Mouse (Mus musculus): ENCODE measurements around the gene Lamc1.

- TF ChIP-seq EP300 (IDR thresholded peaks at IDR 0.05) (no peak), CTCF (IDR thresholded peaks at IDR 0.05) (no peak)
Observed at GRCm38 (mm10) chr1:153316956-153317355, 15.6 kb downstream of the Lamc1 start.
